Mouse (Mus musculus) thymus, postnatal 4 days (tissue): ENCODE measurements around the gene Pde4b.
A peak's percentile ranks its signal among the peaks of the same experiment; 100 is the strongest.

Source experiments
- DNase-seq: peaks from one replicate; pipeline ENCODE4 v3.0.0; 2021

Gene Pde4b

GRCm38 (mm10) chr4:102186888-102187287, 99.5 kb downstream of the Pde4b start:
- no peak for DNase-seq

- no peak for DNase-seq
These were observed 110.4 kb downstream of the Pde4b start for GRCm38 (mm10) chr4:102197707-102198106.

- DNase-seq: no peak
These were observed 122.4 kb downstream of the Pde4b start for GRCm38 (mm10) chr4:102209773-102210172.

- peak; percentile 6 for DNase-seq
These were observed 139.4 kb downstream of the Pde4b start for GRCm38 (mm10) chr4:102226700-102227099.

- peak; percentile 47 for DNase-seq
These were observed 141.7 kb downstream of the Pde4b start for GRCm38 (mm10) chr4:102228953-102229586.

GRCm38 (mm10) chr4:102230898-102231297, 143.6 kb downstream of the Pde4b start:
- DNase-seq: no peak

GRCm38 (mm10) chr4:102233633-102234032, 146.3 kb downstream of the Pde4b start:
- DNase-seq: no peak

- no peak for DNase-seq
These were observed 147.8 kb downstream of the Pde4b start for GRCm38 (mm10) chr4:102235151-102235550.

GRCm38 (mm10) chr4:102239102-102239501, 151.8 kb downstream of the Pde4b start:
- DNase-seq: no peak

GRCm38 (mm10) chr4:102239657-102240390, 152.5 kb downstream of the Pde4b start:
- DNase-seq: no peak

GRCm38 (mm10) chr4:102240754-102241427, 153.5 kb downstream of the Pde4b start:
- no peak for DNase-seq

- no peak for DNase-seq
These were observed 166.7 kb downstream of the Pde4b start for GRCm38 (mm10) chr4:102253994-102254393.

- no peak for DNase-seq
These were observed 167.3 kb downstream of the Pde4b start for GRCm38 (mm10) chr4:102254466-102255294.

- no peak for DNase-seq
These were observed 167.9 kb downstream of the Pde4b start for GRCm38 (mm10) chr4:102255295-102255670.

GRCm38 (mm10) chr4:102256170-102256960, 169.0 kb downstream of the Pde4b start:
- DNase-seq: no peak

- no peak for DNase-seq
These were observed 172.9 kb downstream of the Pde4b start for GRCm38 (mm10) chr4:102260216-102260615.

- no peak for DNase-seq
These were observed 185.0 kb downstream of the Pde4b start for GRCm38 (mm10) chr4:102272313-102272712.

- DNase-seq: no peak
These were observed 185.4 kb downstream of the Pde4b start for GRCm38 (mm10) chr4:102272749-102273148.

- DNase-seq: no peak
These were observed 188.4 kb downstream of the Pde4b start for GRCm38 (mm10) chr4:102275716-102276115.

- no peak for DNase-seq
These were observed 191.6 kb downstream of the Pde4b start for GRCm38 (mm10) chr4:102278958-102279357.

- DNase-seq: no peak
These were observed 199.8 kb downstream of the Pde4b start for GRCm38 (mm10) chr4:102287172-102287571.

- no peak for DNase-seq
These were observed 202.8 kb downstream of the Pde4b start for GRCm38 (mm10) chr4:102290052-102290734.
